Mouse (Mus musculus): ENCODE results near the gene Tenm2.

- TF ChIP-seq POLR2A (IDR thresholded peaks at IDR 0.05; ENCODE audit: low read depth, low read length) (no peak), CTCF (conservative IDR thresholded peaks at IDR 0.05; ENCODE audit: insufficient read depth, insufficient read length, low read depth, low read length) (no peak)
Measured at GRCm38 (mm10) chr11:36228654-36229053, 1007.1 kb downstream of the Tenm2 start.

Data from kidney, adult 2 months (tissue).